Mouse (Mus musculus) forebrain, postnatal 0 days (tissue): ENCODE data around the gene Aqp6. TPM values are rescaled to one million over a fixed set of nuclear protein-coding genes. Genes with fewer than 3 reads are reported as not detected.

Experiments used
- ATAC-seq: fragments of 200-750 bp; cut with Nextera tagmentation; 2 replicates; pipeline ENCODE4 v1.8.0; 2017; ENCODE audit warnings: mild to moderate bottlenecking, moderate library complexity
- DNase-seq: peaks from one replicate; pipeline ENCODE4 v3.0.0-alpha.2; 2015
- H3K27ac ChIP-seq: fragments of 300-500 bp; sonication (generic); 2 replicates; pipeline ENCODE4 v1.5.1; 2014; ENCODE audit warnings: low read depth, mild to moderate bottlenecking, antibody characterized with exemption, low read length, moderate library complexity, mixed read lengths
- H3K27me3 ChIP-seq: fragments of 300-500 bp; sonication (generic); 2 replicates; pipeline ENCODE4 v1.6.1; 2014; ENCODE audit warnings: mild to moderate bottlenecking, low read length, mixed read lengths; ENCODE audit not compliant: insufficient read depth
- H3K36me3 ChIP-seq: fragments of 300-500 bp; sonication (generic); 2 replicates; pipeline ENCODE4 v1.6.1; 2014; ENCODE audit warnings: mild to moderate bottlenecking, moderate library complexity; ENCODE audit not compliant: insufficient read depth
- H3K4me1 ChIP-seq: fragments of 300-500 bp; sonication (generic); 2 replicates; pipeline ENCODE4 v1.6.1; 2014; ENCODE audit warnings: antibody characterized with exemption; ENCODE audit not compliant: insufficient read depth
- H3K4me2 ChIP-seq: fragments of 300-500 bp; sonication (generic); 2 replicates; pipeline ENCODE4 v1.6.1; 2014; ENCODE audit warnings: low read depth, mild to moderate bottlenecking, moderate library complexity
- H3K4me3 ChIP-seq: fragments of 300-500 bp; sonication (generic); 2 replicates; pipeline ENCODE4 v1.5.1; 2014; ENCODE audit warnings: low read depth, low read length, mixed read lengths
- H3K9ac ChIP-seq: fragments of 300-500 bp; sonication (generic); 2 replicates; pipeline ENCODE4 v1.6.1; 2014; ENCODE audit warnings: mild to moderate bottlenecking
- H3K9me3 ChIP-seq: fragments of 300-500 bp; sonication (generic); 2 replicates; pipeline ENCODE4 v1.6.1; 2016; ENCODE audit warnings: low read length
- CTCF ChIP-seq: sonication (generic); IDR thresholded peaks from 2 replicates; pipeline ENCODE4 v1.5.1; 2016; ENCODE audit warnings: antibody characterized with exemption, control low read depth, low read depth
- WGBS: fragments of 180-500 bp; shearing (Covaris S2); extraction: QIAGEN DNeasy Blood & Tissue Kit; methylation state at CpG from one replicate; pipeline ENCODE4 v1.1.7; 2014; 5-methylcytosine and 5-hydroxymethylcytosine counted together
- polyA plus RNA-seq: library from polyadenylated mRNA; unstranded; fragments of >200 nt; fragmentation: Nextera tagmentation; extraction: Ambion mirVana; gene quantifications from 2 replicates; pipeline ENCODE4 v1.2.1, GENCODE M21; 2015
- total RNA-seq: library from RNA; depleted of rRNA; stranded (reverse); fragments of >200 nt; gene quantifications from 2 replicates; pipeline ENCODE4 v1.2.3, GENCODE M21; 2014

Aqp6 gene
- total and polyA plus RNA-seq, 2 experiments from 2014 or later = not detected

DNA sequence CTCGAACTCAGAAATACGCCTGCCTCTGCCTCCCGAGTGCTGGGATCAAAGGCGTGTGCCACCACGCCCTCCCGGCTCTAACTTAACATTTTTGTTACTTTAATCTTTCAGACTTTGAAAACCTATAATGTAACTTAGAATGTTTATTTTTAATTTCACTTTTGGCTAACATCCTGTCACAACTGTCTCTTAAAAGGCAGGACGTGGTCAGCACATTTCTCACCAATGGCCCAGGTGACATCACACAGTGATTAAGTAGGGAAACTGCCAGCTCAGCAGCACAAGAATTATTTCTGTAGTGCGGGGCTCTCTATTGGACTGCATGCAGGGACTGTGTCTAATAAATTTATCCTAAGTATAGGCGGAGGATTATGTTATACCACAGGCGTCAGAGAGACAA is 42.6 kb downstream of the Aqp6 start:
- Histone ChIP-seq H3K36me3 (no peaks in the 10 kb centered on the region), H3K9me3 (no peaks in the 10 kb centered on the region), H3K27me3 (no peaks in the 10 kb centered on the region), H3K4me2 (no peak overlapping the region), H3K27ac (no peak overlapping the region), H3K4me1 (peaks cover 12% of the 10 kb centered on the region), H3K9ac (no peak overlapping the region), H3K4me3 (no peak overlapping the region)
- 70% methylated on average over 10 of the region's 10 CpGs for WGBS
- no peak for ATAC-seq
- no peak for DNase-seq
- TF ChIP-seq CTCF = no peak

DNA sequence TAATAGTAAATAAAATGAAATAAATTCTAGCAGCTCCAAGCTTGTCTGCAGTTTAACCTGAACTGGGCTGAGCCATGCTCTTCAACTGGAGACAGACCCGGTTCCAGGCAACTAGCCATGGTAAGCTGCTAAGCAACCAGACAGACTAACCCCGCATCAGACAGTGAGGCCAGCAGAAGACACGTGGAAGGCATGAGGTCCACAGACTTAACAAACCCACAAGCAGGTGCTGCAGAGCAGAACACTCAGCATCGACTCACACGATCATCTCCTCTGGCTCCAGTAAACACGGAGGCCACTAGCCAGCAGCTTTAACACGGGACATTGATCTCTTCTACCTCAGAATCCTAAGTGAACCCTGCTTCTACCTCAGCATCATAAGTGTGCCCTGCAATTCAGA is 43.6 kb downstream of the Aqp6 start:
- Histone ChIP-seq H3K4me1 (peaks cover 12% of the 10 kb centered on the region), H3K36me3 (no peaks in the 10 kb centered on the region), H3K4me3 (no peak overlapping the region), H3K4me2 (peak overlapping the region; percentile 33; the same call in 1 of the 2 replicates), H3K9me3 (no peaks in the 10 kb centered on the region), H3K9ac (no peak overlapping the region), H3K27me3 (no peaks in the 10 kb centered on the region), H3K27ac (0 out of 2 replicates have a peak overlapping the region, but pooled peaks have one; percentile 1)
- DNase-seq (peak; percentile 66), ATAC-seq (peak; percentile 57; the same call in 1 of the 2 replicates)
- no peak for TF ChIP-seq CTCF
- 25% methylated on average over 7 of the region's 7 CpGs for WGBS

- TF ChIP-seq CTCF = no peak
- Histone ChIP-seq H3K4me2 (peak overlapping the region; percentile 5; the same call in 1 of the 2 replicates), H3K4me1 (peaks cover 15% of the 10 kb centered on the region), H3K4me3 (no peak overlapping the region), H3K9me3 (no peaks in the 10 kb centered on the region), H3K27me3 (no peaks in the 10 kb centered on the region), H3K36me3 (no peaks in the 10 kb centered on the region), H3K9ac (0 out of 2 replicates have a peak overlapping the region, but pooled peaks have one; percentile 28), H3K27ac (0 out of 2 replicates have a peak overlapping the region, but pooled peaks have one; percentile 15)
- 14% methylated on average over 4 of the region's 4 CpGs for WGBS
- no peak for ATAC-seq
- DNase-seq = no peak
Measured at GRCm38 (mm10) chr15:99648326-99648725, 47.1 kb downstream of the Aqp6 start.

- H3K9me3 ChIP-seq = no peaks in the 10 kb centered on the region
- H3K4me1 ChIP-seq = peaks cover 15% of the 10 kb centered on the region
- no peak overlapping the region for H3K4me3 ChIP-seq
- DNase-seq (no peak), ATAC-seq (no peak)
- peak overlapping the region; percentile 17 for H3K4me2 ChIP-seq
- WGBS = 34% methylated on average over 6 of the region's 6 CpGs
- H3K36me3 ChIP-seq = no peaks in the 10 kb centered on the region
- H3K9ac ChIP-seq = no peak overlapping the region
- no peak for TF ChIP-seq CTCF
- no peaks in the 10 kb centered on the region for H3K27me3 ChIP-seq
- H3K27ac ChIP-seq = no peak overlapping the region
Measured at GRCm38 (mm10) chr15:99649067-99649761, 48.0 kb downstream of the Aqp6 start.

GRCm38 (mm10) chr15:99650304-99650703 is 49.1 kb downstream of the Aqp6 start:
- peaks cover 12% of the 10 kb centered on the region for H3K4me1 ChIP-seq
- H3K27me3 ChIP-seq = 0 out of 2 replicates have a peak, but pooled peaks cover under 1% of the 10 kb centered on the region
- ATAC-seq (no peak), DNase-seq (no peak)
- no peaks in the 10 kb centered on the region for H3K36me3 ChIP-seq
- 0 out of 2 replicates have a peak overlapping the region, but pooled peaks have one; percentile 63 for H3K4me3 ChIP-seq
- H3K9me3 ChIP-seq = no peaks in the 10 kb centered on the region
- H3K4me2 ChIP-seq = peak overlapping the region; percentile 84
- 44% methylated on average over 2 of the region's 2 CpGs for WGBS
- no peak overlapping the region for H3K27ac ChIP-seq
- TF ChIP-seq CTCF = no peak
- no peak overlapping the region for H3K9ac ChIP-seq

- Histone ChIP-seq H3K4me3 (peak within 1 kb of the TSS; percentile 63), H3K9me3 (no peaks in the 10 kb centered on the region), H3K27ac (no peak within 1 kb of the TSS), H3K27me3 (0 out of 2 replicates have a peak, but pooled peaks cover 6% of the 10 kb centered on the region), H3K4me2 (peak within 1 kb of the TSS; percentile 84), H3K36me3 (no peaks in the 10 kb centered on the region), H3K4me1 (peaks cover 12% of the 10 kb centered on the region), H3K9ac (peak within 1 kb of the TSS; percentile 49)
- peak; percentile 98 for DNase-seq
- no peak for TF ChIP-seq CTCF
- 1% methylated on average over 59 of the region's 68 CpGs for WGBS
- peak; percentile 98 for ATAC-seq
Measured at GRCm38 (mm10) chr15:99651163-99651872, 50.1 kb downstream of the Aqp6 start, which contains the start of gene Racgap1. TSS of gene Racgap1 (minus strand) at chr15:99651656.
